In the genomic region with DNA sequence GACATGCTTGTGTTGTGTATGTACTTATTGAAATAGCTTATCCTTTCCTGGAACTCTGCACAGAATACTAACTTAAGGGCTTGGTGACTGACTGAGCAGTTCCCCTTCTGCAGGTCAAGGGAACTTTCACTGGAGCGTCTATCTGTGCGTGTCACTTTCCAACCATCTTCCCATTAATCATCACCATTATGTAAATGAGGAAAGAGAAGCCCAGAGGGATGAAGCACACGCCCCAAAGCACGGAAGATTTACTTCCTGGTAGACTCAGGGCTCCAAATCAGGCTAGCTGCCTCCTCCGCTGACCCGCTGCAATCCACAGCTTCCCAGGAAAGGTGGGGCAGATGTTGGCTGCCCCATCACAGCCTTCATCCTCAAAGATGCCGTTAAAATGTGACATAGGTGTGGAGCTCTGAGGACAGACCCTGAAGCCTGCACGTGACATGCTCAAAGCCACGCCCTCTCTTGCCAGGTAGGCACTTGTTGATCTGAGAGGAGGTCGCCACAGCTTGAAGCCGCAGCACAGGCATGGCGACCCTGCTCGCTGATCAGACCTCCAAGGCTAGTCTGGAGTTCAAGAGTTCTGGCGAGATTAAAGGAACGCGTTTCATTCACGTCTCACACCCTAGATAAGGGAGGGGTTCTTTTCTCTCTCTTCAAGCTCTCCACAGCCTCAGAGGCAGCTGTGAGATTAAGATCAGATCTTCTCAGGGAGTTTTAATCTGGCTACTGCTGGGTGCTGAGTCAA, we compare ENCODE assay signal across 9 mouse cellular contexts. TPM values are rescaled to one million over a fixed set of nuclear protein-coding genes. Genes with fewer than 3 reads are reported as not detected.
DNase-seq lines count a peak whose midpoint lies in the region; ATAC-seq lines count a peak whose summit lies in the region.
"Had no signal": no experiment of that assay in that cellular context is flagged by ENCODE, and none has a peak within 500 bp of the region (broad histone marks: within the 10 kb centered on the region; RNA-seq: fewer than 3 reads in every experiment).

No protein-coding gene starts in this region.

- no peaks in the 10 kb centered on the region for H3K36me3 ChIP-seq in heart, embryonic 13.5 days
- no peaks in the 10 kb centered on the region for H3K36me3 ChIP-seq in intestine, embryonic 15.5 days
- no peaks in the 10 kb centered on the region for H3K36me3 ChIP-seq in stomach, embryonic 14.5 days (ENCODE audit: control insufficient read depth, insufficient read depth, low read length)

- no peak for ATAC-seq in heart, embryonic 13.5 days (ENCODE audit: extremely low read depth, insufficient number of reproducible peaks, low FRiP score, low TSS enrichment)
- peak; percentile 70 for ATAC-seq in intestine, embryonic 15.5 days
- ATAC-seq in stomach, embryonic 14.5 days (ENCODE audit: insufficient number of reproducible peaks, insufficient read depth, low FRiP score, low read depth): 0 out of 2 replicates have a peak, but pooled peaks have one; percentile 28

- H3K4me2 ChIP-seq in heart, embryonic 13.5 days: peak overlapping the region; percentile 65
- peak overlapping the region; percentile 61 for H3K4me2 ChIP-seq in intestine, embryonic 15.5 days (replicated peaks)
- H3K4me2 ChIP-seq in stomach, embryonic 14.5 days (replicated peaks; ENCODE audit: low read depth, low read length): peak overlapping the region; percentile 24

- intact Hi-C loops in heart, postnatal 14 days (cut with DNase I): no loop called here

- 6% methylated on average over 17 of the region's 17 CpGs for WGBS in heart, embryonic 13.5 days
- WGBS in intestine, embryonic 15.5 days: 7% methylated on average over 17 of the region's 17 CpGs
- 9% methylated on average over 17 of the region's 17 CpGs for WGBS in stomach, embryonic 14.5 days

- H3K27me3 ChIP-seq in heart, embryonic 13.5 days (replicated peaks): 0 out of 2 replicates have a peak, but pooled peaks cover 8% of the 10 kb centered on the region
- H3K27me3 ChIP-seq in intestine, embryonic 15.5 days (replicated peaks): no peaks in the 10 kb centered on the region
- H3K27me3 ChIP-seq in stomach, embryonic 14.5 days (ENCODE audit: control insufficient read depth, insufficient read depth, low read length): no peaks in the 10 kb centered on the region

- DNase-seq in heart, postnatal 14 days: no peak
- peak; percentile 61 for DNase-seq in retina, adult 2 months (ENCODE audit: low read depth, low spot score)
- DNase-seq in retina, embryonic 14.5 days (ENCODE audit: low spot score): no peak
- DNase-seq in layer of hippocampus, adult 8-10 months (ENCODE audit: low spot score in 2 of 2): no peak
- DNase-seq in cerebellum, adult 9-10 months: no peak
- DNase-seq: adrenal gland, postnatal 36 days had no signal

- H3K9ac ChIP-seq in heart, embryonic 13.5 days: peak overlapping the region; percentile 67
- H3K9ac ChIP-seq in intestine, embryonic 15.5 days: no peak overlapping the region
- no peak overlapping the region for H3K9ac ChIP-seq in stomach, embryonic 14.5 days (replicated peaks; ENCODE audit: low read depth, low read length)

- H3K4me3 ChIP-seq in heart, embryonic 13.5 days: peak overlapping the region; percentile 35
- H3K4me3 ChIP-seq in intestine, embryonic 15.5 days (replicated peaks): peak overlapping the region; percentile 25
- H3K4me3 ChIP-seq in stomach, embryonic 14.5 days (ENCODE audit: low read depth, low read length): peak overlapping the region; percentile 12; the same call in 1 of the 2 replicates

- peaks cover 20% of the 10 kb centered on the region for H3K4me1 ChIP-seq in heart, embryonic 13.5 days
- 0 out of 2 replicates have a peak, but pooled peaks cover 5% of the 10 kb centered on the region for H3K4me1 ChIP-seq in intestine, embryonic 15.5 days (replicated peaks)
- H3K4me1 ChIP-seq in stomach, embryonic 14.5 days (ENCODE audit: control insufficient read depth, insufficient read depth, low read length): no peaks in the 10 kb centered on the region

- no peaks in the 10 kb centered on the region for H3K9me3 ChIP-seq in heart, embryonic 13.5 days
- no peaks in the 10 kb centered on the region for H3K9me3 ChIP-seq in intestine, embryonic 15.5 days
- H3K9me3 ChIP-seq in stomach, embryonic 14.5 days (ENCODE audit: control insufficient read depth, low read depth, low read length): no peaks in the 10 kb centered on the region

- H3K27ac ChIP-seq in heart, embryonic 13.5 days (replicated peaks): peak overlapping the region; percentile 33; the same call in 1 of the 2 replicates
- no peak overlapping the region for H3K27ac ChIP-seq in intestine, embryonic 15.5 days
- H3K27ac ChIP-seq in stomach, embryonic 14.5 days (ENCODE audit: low read length): no peak overlapping the region; the same call in 1 of the 2 replicates

RNA-seq across cellular contexts. Expression of gene Tsnax, which starts 21.7 kb away (rescaled TPM):
- 80.3 and 87.4 TPM in 2 replicates for polyA plus RNA-seq in heart, embryonic 13.5 days (2015; fragmentation: Nextera tagmentation; extraction: Ambion mirVana)
- 10 to 100 TPM; 74.0 to 74.1 TPM for total RNA-seq in heart, postnatal 14 days (2021)
- 99.3 and 104 TPM in 2 replicates for polyA plus RNA-seq in intestine, embryonic 15.5 days (2015; fragmentation: Nextera tagmentation; extraction: Ambion mirVana)
- 128 and 132 TPM in 2 replicates for polyA plus RNA-seq in stomach, embryonic 14.5 days (2014; fragmentation: Nextera tagmentation; extraction: Ambion mirVana)
- 100 to 1,000 TPM; 147 to 154 (median 150) TPM for total RNA-seq in layer of hippocampus, adult 8-10 months (2022)

RNA-seq across cellular contexts. Expression of gene Egln1, which starts 42.0 kb away (rescaled TPM):
- polyA plus RNA-seq in heart, embryonic 13.5 days (2015; fragmentation: Nextera tagmentation; extraction: Ambion mirVana): 13.5 and 15.0 TPM in 2 replicates
- 100 to 1,000 TPM; 178 to 190 TPM for total RNA-seq in heart, postnatal 14 days (2021)
- 14.0 and 14.4 TPM in 2 replicates for polyA plus RNA-seq in intestine, embryonic 15.5 days (2015; fragmentation: Nextera tagmentation; extraction: Ambion mirVana)
- polyA plus RNA-seq in stomach, embryonic 14.5 days (2014; fragmentation: Nextera tagmentation; extraction: Ambion mirVana): 20.1 and 21.8 TPM in 2 replicates
- total RNA-seq in layer of hippocampus, adult 8-10 months (2022): 10 to 100 TPM; 56.4 to 58.7 (median 58.4) TPM
